Mouse (Mus musculus) bone marrow macrophage, adult 2 months (primary cell): Measurements from ENCODE around the gene Olfr1295. TPM values are rescaled to one million over a fixed set of nuclear protein-coding genes. Genes with fewer than 3 reads are reported as not detected.

Source experiments
- H3K27ac ChIP-seq: 2 replicates; pipeline ENCODE4 v1.5.1; 2012; ENCODE audit warnings: low read depth, low read length; ENCODE audit not compliant: insufficient read depth
- H3K4me1 ChIP-seq: 2 replicates; pipeline ENCODE4 v1.6.1; 2012; ENCODE audit warnings: low read length; ENCODE audit not compliant: control insufficient read depth, insufficient read depth
- H3K4me3 ChIP-seq: 2 replicates; pipeline ENCODE4 v1.5.1; 2012; ENCODE audit warnings: mild to moderate bottlenecking, low read length, moderate library complexity; ENCODE audit not compliant: insufficient read depth
- CTCF ChIP-seq: IDR thresholded peaks from 2 replicates; pipeline ENCODE4 v1.5.1; 2012; ENCODE audit warnings: low read depth, mild to moderate bottlenecking, low read length, moderate library complexity
- POLR2A ChIP-seq: IDR thresholded peaks from 2 replicates; pipeline ENCODE4 v1.6.1; 2012; ENCODE audit warnings: mild to moderate bottlenecking, low read depth, low read length, borderline replicate concordance
- polyA plus RNA-seq: library from polyadenylated mRNA; stranded (reverse); fragments of >200 nt; gene quantifications from 2 replicates; pipeline ENCODE4 v1.2.4, GENCODE M21; 2012; ENCODE audit not compliant: missing spikeins, insufficient read depth, insufficient read length

Gene Olfr1295
- not detected in 2 replicates for polyA plus RNA-seq

GRCm38 (mm10) chr2:111569581-111569980 lies at the start of gene Olfr1295:
Gene Olfr1295 (minus strand): TSS chr2:111569681.
- no peak within 1 kb of the TSS for H3K4me3 ChIP-seq
- no peak for TF ChIP-seq CTCF
- TF ChIP-seq POLR2A: no peak
- no peaks in the 10 kb centered on the region for H3K4me1 ChIP-seq
- H3K27ac ChIP-seq: no peak within 1 kb of the TSS

DNA sequence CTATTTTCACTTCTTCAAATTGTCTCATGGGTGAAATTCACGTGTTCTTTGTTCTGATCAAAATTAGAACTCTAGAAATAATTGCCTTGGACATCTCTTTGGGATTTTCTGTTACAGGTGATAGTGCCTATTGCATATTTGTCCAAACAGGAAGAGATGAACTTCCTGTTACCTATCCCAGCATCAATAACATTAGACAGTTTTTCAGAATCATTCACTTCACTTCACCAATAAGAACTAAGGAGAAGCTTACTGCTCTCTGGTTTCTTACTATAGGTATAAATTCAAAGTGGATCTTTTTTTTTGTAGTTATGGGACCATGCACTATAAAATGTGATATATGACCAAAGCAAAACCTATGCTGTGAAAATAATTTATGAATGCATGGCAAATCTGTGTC lies 29.3 kb downstream of the Olfr1295 start, which contains the start of gene Olfr1294:
TSS of gene Olfr1294 (minus strand) at position 101 of the 400 bp plus-strand sequence.
- no peak for TF ChIP-seq POLR2A
- Histone ChIP-seq H3K4me1 (no peaks in the 10 kb centered on the region), H3K4me3 (no peak within 1 kb of the TSS), H3K27ac (no peak within 1 kb of the TSS)

DNA sequence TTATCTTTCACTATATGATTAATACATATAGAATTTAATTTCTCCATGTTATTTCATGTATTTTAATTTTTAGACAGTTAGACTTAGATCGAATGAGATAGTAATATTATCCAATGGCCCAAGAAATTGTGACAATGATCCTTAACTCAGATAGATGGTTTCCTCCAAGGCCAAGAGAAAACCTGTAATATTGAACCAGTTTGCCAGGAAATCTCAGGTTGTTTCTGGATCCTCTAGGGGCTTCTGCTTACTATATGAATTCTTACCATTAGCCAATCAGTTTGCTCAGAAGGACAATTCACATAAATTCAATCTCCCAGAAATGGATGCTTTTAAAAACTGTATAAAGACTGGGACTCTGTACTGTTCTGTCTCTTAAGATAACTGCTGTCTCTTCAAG lies 44.6 kb downstream of the Olfr1295 start, which contains the start of gene Olfr1293-ps:
TSS of gene Olfr1293-ps (plus strand) at position 301 of the 400 bp plus-strand sequence.
- Histone ChIP-seq H3K4me1 (no peaks in the 10 kb centered on the region), H3K4me3 (no peak within 1 kb of the TSS), H3K27ac (no peak within 1 kb of the TSS)
- no peak for TF ChIP-seq CTCF
- no peak for TF ChIP-seq POLR2A

DNA sequence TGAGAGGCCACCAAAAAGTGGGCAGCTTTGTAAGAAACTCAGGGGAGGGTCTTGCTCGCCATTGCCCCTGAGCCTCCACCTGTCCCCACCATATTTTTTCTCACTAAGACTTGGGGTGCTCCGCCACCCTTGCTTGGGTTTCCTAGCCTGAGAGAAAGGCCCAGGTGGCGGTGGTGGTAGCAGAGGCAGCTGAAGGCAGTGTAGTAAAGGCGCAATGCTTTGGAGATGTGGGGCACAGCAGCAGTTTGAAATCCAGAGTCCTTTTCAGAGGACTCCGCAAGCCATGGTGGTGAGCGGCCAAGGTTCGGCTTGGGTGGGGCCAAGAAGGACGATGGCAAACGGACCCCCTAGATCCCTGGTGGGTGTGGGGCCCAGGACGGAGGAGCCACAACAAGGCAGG lies 52.0 kb downstream of the Olfr1295 start:
- Histone ChIP-seq H3K4me1 (no peaks in the 10 kb centered on the region), H3K27ac (no peak overlapping the region), H3K4me3 (no peak overlapping the region)
- TF ChIP-seq POLR2A: no peak
- TF ChIP-seq CTCF: no peak

Other genes with a start within 250 kb of the Olfr1295 start
- gene Olfr1281, start 243.2 kb downstream of the Olfr1295 start, polyA plus RNA-seq: 0.16 TPM in 1 of 2 replicates, not detected in the other
- gene Olfr1282, start 233.6 kb downstream of the Olfr1295 start, polyA plus RNA-seq: not detected in 2 replicates
- gene Olfr1283, start 202.9 kb downstream of the Olfr1295 start, polyA plus RNA-seq: not detected in 2 replicates
- not detected in 2 replicates for gene Olfr1284, start 194.2 kb downstream of the Olfr1295 start, polyA plus RNA-seq
- not detected in 2 replicates for gene Olfr1286, start 146.6 kb downstream of the Olfr1295 start, polyA plus RNA-seq
- gene Olfr1287, start 120.5 kb downstream of the Olfr1295 start, polyA plus RNA-seq: not detected in 2 replicates
- gene Olfr1288, start 95.6 kb downstream of the Olfr1295 start, polyA plus RNA-seq: not detected in 2 replicates
- gene Olfr1289, start 88.9 kb downstream of the Olfr1295 start, polyA plus RNA-seq: not detected in 2 replicates
- not detected in 2 replicates for gene Olfr1290, start 75.9 kb downstream of the Olfr1295 start, polyA plus RNA-seq
- not detected in 2 replicates for gene Olfr1291-ps1, start 72.5 kb downstream of the Olfr1295 start, polyA plus RNA-seq
- not detected in 2 replicates for gene Olfr1293-ps, start 44.5 kb downstream of the Olfr1295 start, polyA plus RNA-seq
- not detected in 2 replicates for gene Olfr1294, start 29.4 kb downstream of the Olfr1295 start, polyA plus RNA-seq
- 0.33 TPM in 1 of 2 replicates, not detected in the other for gene Olfr1297, start 56.8 kb upstream of the Olfr1295 start, polyA plus RNA-seq
- not detected in 2 replicates for gene Olfr1298, start 79.5 kb upstream of the Olfr1295 start, polyA plus RNA-seq
- gene Olfr1299, start 91.7 kb upstream of the Olfr1295 start, polyA plus RNA-seq: not detected in 2 replicates
- not detected in 2 replicates for gene Olfr1301, start 181.3 kb upstream of the Olfr1295 start, polyA plus RNA-seq
- gene Olfr1302, start 207.7 kb upstream of the Olfr1295 start, polyA plus RNA-seq: not detected in 2 replicates